ENCODE assay signal across 12 mouse cellular contexts in the genomic region with DNA sequence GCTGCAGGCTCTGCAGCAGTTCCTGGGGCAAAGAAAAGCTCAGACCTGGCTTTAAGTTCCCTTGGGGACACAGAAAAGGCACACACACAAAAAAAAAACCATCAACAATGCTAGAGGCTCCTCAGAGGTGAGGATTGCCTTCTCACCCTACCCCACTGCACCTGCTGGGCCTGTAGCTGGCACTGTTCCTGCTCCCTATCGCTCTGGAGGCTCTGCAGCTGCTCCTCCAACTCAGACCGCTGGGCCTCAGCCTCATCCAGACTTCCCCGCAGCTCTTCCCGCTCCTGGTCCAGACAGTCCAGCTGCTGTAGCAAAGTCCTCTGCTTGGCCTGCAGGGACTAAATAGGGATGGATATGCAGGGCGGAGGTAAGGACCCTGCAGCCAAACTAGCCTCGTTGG.
"Had no signal": no experiment of that assay in that cellular context is flagged by ENCODE, and none has a peak within 500 bp of the region (broad histone marks: within the 10 kb centered on the region; RNA-seq: fewer than 3 reads in every experiment).

No protein-coding gene starts in this region.

- H3K4me3 ChIP-seq: kidney, embryonic 15.5 days; limb, embryonic 15.5 days; liver, embryonic 12.5 days; megakaryocyte, embryonic 14.5 days; midbrain, embryonic 12.5 days; neural tube, embryonic 15.5 days had no signal

- ATAC-seq: liver, embryonic 12.5 days had no signal

- H3K9ac ChIP-seq: kidney, embryonic 15.5 days; limb, embryonic 15.5 days; liver, embryonic 12.5 days; lung, embryonic 14.5 days; midbrain, embryonic 12.5 days; neural tube, embryonic 15.5 days had no signal

- H3K9me3 ChIP-seq: kidney, embryonic 15.5 days; limb, embryonic 15.5 days; liver, embryonic 12.5 days; megakaryocyte, embryonic 14.5 days; midbrain, embryonic 12.5 days; neural tube, embryonic 15.5 days had no signal

- H3K4me2 ChIP-seq: kidney, embryonic 15.5 days; limb, embryonic 15.5 days; liver, embryonic 12.5 days; lung, embryonic 14.5 days; midbrain, embryonic 12.5 days; neural tube, embryonic 15.5 days had no signal

- H3K27me3 ChIP-seq: kidney, embryonic 15.5 days; limb, embryonic 15.5 days; liver, embryonic 12.5 days; midbrain, embryonic 12.5 days; neural tube, embryonic 15.5 days had no signal

- DNase-seq: kidney, postnatal 14 days; lung, embryonic 14.5 days; lung, postnatal 10 days; lung, postnatal 4 days; thymus, postnatal 4 days had no signal

- H3K4me1 ChIP-seq: limb, embryonic 15.5 days; liver, embryonic 12.5 days; midbrain, embryonic 12.5 days; neural tube, embryonic 15.5 days had no signal

- H3K27ac ChIP-seq: kidney, embryonic 15.5 days; limb, embryonic 15.5 days; liver, embryonic 12.5 days; midbrain, embryonic 12.5 days; neural tube, embryonic 15.5 days; stomach, postnatal 0 days had no signal
